Mouse (Mus musculus): ENCODE data around the gene Plin3. TPM values are rescaled to one million over a fixed set of nuclear protein-coding genes. Genes with fewer than 3 reads are reported as not detected.

Gene Plin3
- total RNA-seq, 2 experiments from 2014 or later: 11.9 to 15.1 TPM

DNA sequence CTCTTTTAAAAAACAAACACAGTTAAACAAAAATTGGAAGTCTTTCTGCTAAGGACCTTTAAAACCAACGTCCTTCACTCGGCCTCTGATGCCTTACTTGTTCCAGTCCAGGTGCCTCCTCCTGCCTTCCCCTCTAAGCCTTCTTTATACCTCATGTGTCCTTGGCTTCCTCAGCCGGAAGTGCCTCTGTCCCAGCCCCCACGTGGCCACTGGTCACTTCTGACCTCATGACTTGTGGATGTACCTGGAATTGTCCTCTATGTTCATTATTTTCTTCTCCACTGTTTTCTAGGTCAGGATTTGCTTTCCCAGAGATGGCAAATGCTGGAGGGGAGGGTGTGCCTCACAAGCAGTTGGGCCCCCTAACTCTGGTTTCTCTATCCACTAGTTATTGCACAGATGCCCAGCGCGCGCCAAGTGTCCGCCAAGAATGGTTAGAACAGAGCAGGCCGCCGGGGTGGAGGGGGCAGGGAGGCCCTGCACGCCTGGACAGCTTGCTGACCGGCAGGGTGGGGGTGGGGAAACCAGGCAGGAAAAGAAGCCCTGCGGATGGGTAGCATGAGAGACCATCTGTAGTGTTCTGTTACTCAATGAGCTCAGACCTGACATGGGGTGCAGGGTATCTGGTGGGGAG is 9.8 kb upstream of the Plin3 start:
- DNase-seq (ENCODE audit: low spot score in 2 of 2): no peak

DNA sequence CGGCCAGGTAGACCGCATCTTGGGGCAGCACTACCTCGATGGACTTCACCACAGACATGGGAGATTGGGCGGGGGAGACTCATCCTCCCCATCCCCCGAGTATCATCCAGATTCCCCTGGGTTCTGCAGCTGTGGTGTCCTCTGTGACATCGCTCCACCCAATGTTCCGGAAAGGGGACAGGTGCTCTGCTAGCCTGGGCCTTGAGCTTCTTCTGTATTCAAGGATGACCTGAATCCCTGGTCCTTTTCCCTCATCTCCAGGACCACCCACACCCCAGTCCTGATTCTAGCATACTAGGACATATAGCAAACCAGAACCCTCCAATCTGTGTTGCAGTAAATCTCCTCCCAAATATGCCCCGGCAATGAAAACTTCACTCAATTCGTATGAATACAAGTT is 7.5 kb upstream of the Plin3 start, which contains the start of gene Arrdc5:
Gene Arrdc5 (minus strand): TSS at position 101 of the 400 bp plus-strand sequence.
- DNase-seq (ENCODE audit: low spot score in 2 of 2): no peak

DNA sequence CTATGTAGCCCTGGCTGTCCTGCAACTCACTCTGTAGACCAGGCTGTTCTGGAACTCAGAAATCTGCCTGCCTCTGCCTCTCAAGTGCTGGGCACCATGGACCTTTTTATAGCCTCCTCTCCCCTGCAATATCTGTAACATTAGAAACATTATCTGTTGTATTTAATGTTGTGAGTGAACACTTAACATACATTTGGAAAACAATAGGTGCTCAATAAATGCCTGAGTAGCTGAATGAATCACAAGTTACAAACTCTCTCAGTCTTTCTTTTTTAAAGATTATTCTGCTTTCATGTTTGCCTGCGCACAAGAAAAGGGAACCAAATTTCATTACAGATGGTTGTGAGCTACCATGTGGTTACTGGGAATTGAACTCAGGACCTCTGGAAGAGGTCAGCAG is 5.6 kb upstream of the Plin3 start:
- no peak for DNase-seq (ENCODE audit: low spot score in 2 of 2)

DNA sequence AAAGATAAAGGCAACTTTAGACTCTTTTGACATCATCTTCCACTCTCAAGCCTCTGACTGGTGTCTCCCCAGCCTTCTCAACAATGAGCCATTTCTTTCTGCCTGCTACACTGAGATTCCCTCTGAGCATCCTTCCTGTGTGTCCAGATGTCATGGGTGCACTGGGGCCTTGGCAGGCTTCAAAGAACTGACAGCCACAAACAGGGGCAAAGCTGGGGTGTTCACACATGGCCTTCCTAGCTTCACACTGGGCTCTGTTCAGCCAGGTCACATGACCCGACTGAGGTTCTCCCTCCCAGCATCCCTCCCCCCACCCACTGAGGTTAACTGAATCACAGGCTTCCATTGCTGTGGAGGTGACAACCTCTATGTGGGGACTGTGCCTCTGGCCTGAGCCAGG is 3.5 kb upstream of the Plin3 start:
- no peak for DNase-seq (ENCODE audit: low spot score in 2 of 2)

DNA sequence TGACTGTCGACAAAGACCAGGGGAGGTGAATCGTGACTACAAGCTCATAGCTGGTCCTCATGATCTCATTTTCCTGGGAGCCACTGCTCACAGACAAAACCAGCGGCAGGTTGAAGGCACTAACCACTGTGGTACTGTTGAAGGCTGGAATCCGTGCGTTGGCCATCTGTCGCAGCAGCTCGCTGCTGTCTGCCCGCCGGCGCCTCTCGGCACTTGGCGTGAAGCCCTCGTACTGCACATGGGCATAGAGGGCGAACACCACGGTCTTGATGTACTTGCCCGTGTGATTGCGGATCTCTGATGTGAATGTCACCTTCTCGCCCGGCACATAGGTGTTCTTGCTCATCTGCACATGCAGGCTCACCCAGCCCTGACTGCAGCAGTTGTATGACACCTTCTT is 1.6 kb upstream of the Plin3 start:
- peak in 1 of 2 experiments; percentile 53 for DNase-seq (ENCODE audit: low spot score in 2 of 2)

DNA sequence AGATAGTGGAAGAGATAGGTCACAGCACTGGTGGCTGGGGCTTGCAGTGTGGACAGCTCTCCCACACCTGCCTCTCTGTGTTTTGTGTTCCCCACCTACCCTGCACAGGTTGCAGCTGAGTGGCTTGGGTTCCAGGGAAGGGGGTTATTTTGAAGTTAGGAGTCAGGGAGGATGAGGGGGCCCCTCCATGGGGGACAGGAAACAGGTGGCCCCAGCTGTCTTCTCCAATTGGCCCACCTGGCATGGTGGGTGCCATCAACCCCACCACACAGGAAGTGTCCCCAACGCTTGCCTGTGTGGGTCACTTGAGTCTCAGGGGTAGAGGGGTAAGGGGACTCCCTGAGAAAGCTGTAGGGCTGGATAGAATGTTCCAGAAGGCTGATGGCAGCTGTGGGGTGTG is 618 bp upstream of the Plin3 start:
- no peak for DNase-seq (ENCODE audit: low spot score in 2 of 2)

- DNase-seq (ENCODE audit: low spot score in 2 of 2): no peak
These were observed 722 bp downstream of the Plin3 start for GRCm38 (mm10) chr17:56291826-56292475.

- DNase-seq (ENCODE audit: low spot score in 2 of 2): peak; percentile 61 to 63
These were observed 1.5 kb downstream of the Plin3 start for GRCm38 (mm10) chr17:56291171-56291511.

GRCm38 (mm10) chr17:56290388-56291170 is 2.1 kb downstream of the Plin3 start:
- peak in 1 of 2 experiments; percentile 53 for DNase-seq (ENCODE audit: low spot score in 2 of 2)

- DNase-seq (ENCODE audit: low spot score in 2 of 2): no peak
These were observed 3.0 kb downstream of the Plin3 start for GRCm38 (mm10) chr17:56289371-56290331.

DNA sequence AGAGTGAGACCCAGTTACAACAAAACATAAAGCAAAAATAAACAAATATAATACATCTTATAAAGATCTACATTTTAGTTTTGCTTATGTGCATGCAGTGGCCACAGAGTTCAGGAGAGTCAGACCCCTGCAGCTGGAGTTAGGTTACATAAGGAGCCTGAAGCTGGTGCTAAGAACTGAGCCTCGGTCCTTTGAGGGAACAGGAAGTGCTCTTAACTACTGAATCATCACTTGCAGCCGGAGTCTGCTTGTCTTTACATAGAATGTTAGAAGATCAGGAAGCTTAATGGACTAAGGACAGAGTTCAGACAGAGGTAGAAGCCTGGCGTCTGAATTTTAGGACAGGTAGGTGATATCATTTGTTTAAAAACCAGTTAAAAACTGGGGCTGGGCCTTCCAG is 3.8 kb downstream of the Plin3 start:
- DNase-seq (ENCODE audit: low spot score in 2 of 2): no peak

DNA sequence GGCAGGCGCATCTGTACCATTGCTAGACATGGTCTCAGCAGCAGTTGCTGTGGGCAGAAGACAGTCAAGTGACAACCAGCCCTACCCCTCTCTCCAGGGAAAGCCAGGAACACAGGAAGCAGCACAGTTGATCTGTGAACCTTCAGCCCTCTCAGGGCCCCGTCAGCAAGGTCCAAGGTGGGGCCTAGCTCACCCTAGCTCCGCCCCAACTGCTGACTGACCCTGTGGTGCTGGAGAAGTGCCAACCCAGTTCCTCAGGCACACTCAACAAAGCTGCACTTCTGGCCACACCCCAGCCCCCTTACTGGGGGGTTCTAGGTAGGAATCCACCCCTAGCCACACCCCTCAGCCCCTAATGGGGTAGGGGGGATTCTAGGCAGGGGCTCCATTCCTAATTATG is 4.8 kb downstream of the Plin3 start:
- no peak for DNase-seq (ENCODE audit: low spot score in 2 of 2)

GRCm38 (mm10) chr17:56285995-56286394 is 6.7 kb downstream of the Plin3 start:
- no peak for DNase-seq (ENCODE audit: low spot score in 2 of 2)

DNA sequence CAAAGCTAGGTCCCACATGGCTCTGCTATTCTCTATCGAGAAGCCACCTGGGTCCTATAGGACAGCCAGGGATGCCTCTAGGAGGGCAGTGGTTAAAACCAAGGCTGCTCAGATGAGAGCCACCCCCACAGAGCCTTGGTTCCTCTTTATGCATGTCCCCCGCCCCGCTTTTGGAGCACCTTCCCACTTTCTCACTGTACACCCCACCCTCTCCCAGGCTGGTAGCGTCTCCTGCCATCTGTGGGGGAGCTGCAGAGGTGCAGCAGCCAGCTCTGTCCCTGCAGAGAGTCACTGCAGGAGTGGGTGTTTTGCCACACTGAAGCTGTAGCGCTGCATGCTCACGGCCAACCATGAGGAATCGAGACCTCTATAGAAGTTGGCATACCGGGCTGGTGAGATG is 9.4 kb downstream of the Plin3 start:
- peak; percentile 50 to 70 for DNase-seq (ENCODE audit: low spot score in 2 of 2)

GRCm38 (mm10) chr17:56282802-56283201 is 9.9 kb downstream of the Plin3 start:
- peak in 1 of 2 experiments; percentile 45 for DNase-seq (ENCODE audit: low spot score in 2 of 2)

GRCm38 (mm10) chr17:56281193-56281592 is 11.5 kb downstream of the Plin3 start:
- DNase-seq (ENCODE audit: low spot score in 2 of 2): no peak

DNA sequence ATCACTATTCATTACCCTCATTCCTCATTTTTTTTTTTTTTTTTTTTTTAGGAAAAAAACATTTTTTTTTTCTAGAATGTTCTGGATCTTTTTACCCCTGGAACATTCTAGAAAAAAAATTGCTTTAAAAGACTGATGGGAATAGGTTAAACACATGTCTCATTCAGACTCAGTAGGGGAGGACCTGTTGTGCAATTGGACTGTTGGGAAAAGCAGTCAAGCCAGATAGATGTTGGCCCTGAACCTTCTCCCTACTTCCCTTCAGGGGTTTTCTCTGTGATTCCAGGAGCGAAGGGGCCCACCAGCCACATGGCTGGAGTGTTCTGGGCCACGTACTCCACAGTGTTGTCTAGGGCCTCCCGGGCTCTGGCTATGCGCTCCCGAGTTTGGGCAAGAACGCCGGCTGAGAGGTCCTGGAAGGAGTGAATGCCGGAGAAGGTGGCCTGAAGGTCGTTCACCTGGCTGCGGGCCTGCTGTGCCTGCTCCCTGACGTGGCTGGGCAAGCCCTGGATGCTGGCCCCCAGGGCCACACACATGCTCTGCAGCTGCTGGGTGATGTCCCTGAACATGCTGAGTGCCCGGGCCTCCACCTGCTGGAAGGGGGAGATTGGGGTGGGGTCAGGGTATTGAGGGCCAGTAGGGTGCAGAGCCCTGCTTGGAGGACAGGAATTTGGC is 13.1 kb downstream of the Plin3 start:
- DNase-seq (ENCODE audit: low spot score in 2 of 2): no peak

DNA sequence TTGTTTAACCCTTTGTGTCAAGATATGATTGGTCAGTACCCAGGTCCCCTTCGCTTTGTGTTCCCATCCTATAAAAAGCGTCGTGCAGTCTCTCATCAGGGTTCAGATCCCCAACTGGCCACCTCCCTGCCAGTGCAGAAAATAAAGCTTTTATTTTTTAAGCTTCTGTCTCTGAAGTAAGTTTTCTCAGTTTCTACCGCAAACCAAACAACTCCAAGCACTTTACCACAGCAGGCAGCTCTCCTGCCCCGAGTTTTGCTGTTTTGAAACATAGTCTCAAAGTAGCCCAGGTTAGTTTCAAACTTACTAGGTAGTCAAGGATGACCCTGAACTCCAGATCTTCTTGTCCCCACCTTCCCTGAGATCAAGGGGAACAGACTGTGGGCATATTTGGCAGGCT is 14.3 kb downstream of the Plin3 start:
- DNase-seq (ENCODE audit: low spot score in 2 of 2): no peak

- no peak for DNase-seq (ENCODE audit: low spot score in 2 of 2)
These were observed 15.1 kb downstream of the Plin3 start for GRCm38 (mm10) chr17:56277567-56277893.

DNA sequence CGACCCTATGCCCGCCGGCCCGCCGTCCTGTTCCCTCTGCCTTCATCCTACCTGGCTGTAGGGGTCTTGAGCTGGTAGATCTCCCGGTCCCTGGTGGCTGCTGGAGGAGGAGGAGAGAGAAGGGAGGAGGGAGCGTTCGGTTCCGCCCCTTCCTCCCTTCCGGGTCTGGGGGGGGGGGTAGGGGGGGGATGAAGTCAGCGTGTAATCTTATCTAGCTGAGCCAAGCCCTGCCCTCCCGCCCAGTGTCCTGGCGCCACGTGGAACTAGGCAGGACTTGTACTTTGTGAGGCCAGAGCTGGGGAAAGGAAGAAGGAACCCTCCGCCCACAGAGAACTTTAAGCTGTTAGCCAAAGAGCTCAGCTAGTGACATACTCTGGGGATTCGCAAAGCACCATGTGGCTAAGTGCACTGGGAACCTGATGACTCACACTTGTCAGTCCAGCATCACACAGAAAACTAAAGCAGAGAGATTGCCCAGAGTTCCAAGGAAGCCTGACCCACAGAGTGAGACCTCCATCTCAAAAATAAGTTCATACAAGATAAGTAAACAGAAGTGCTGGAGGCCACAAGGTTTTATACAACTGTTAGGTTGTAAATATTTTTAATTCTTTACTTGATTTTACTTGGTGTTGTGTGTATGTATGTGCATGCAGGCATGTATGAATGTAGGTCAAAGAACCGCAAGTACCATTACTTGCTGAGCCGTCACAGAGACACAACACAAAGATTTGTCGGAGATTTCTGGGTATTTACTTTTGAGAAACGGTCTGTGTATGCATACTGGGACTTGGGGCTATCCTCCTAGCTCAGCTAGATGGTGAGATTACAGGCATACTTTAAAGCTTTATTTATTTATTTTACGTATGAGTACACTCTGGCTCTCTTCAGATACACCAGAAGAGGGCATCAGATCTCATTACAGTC is 15.8 kb downstream of the Plin3 start, which contains the start of gene Ticam1:
Gene Ticam1 (minus strand): TSS at position 144 of the 924 bp plus-strand sequence.
- DNase-seq (ENCODE audit: low spot score in 2 of 2): peak; percentile 74 to 80
